Mouse (Mus musculus): ENCODE measurements around the gene Ctsa. TPM values are rescaled to one million over a fixed set of nuclear protein-coding genes. Genes with fewer than 3 reads are reported as not detected.
"Not testable (repeated sequence)": the region's sequence is repeated elsewhere in the genome, so short reads cannot be mapped to it uniquely, and the experiment has no call there.

Gene Ctsa
- polyA plus RNA-seq, 1 experiment from 2014 or later: 79.5 TPM

- WGBS: 75% methylated on average over 11 of the region's 11 CpGs
- Histone ChIP-seq H3K4me1 (ENCODE audit: control insufficient read depth, insufficient read depth, low read length) (peaks cover 12% of the 10 kb centered on the region), H3K4me3 (ENCODE audit: low read depth, low read length) (peak overlapping the region; percentile 97; the same call in 1 of the 2 replicates), H3K4me2 (ENCODE audit: low read length) (peak overlapping the region; percentile 95)
- not testable (repeated sequence) for H3K27ac ChIP-seq (ENCODE audit: low read depth, low read length); H3K27me3 ChIP-seq (replicated peaks; ENCODE audit: control insufficient read depth, insufficient read depth, low read length); ATAC-seq; H3K9ac ChIP-seq (ENCODE audit: low read length); DNase-seq (ENCODE audit: low spot score); H3K9me3 ChIP-seq (replicated peaks; ENCODE audit: control insufficient read depth, low read length); H3K36me3 ChIP-seq (ENCODE audit: control insufficient read depth, insufficient read depth, low read length)
Observed at GRCm38 (mm10) chr2:164877376-164878215, 44.9 kb downstream of the Ctsa start.

DNA sequence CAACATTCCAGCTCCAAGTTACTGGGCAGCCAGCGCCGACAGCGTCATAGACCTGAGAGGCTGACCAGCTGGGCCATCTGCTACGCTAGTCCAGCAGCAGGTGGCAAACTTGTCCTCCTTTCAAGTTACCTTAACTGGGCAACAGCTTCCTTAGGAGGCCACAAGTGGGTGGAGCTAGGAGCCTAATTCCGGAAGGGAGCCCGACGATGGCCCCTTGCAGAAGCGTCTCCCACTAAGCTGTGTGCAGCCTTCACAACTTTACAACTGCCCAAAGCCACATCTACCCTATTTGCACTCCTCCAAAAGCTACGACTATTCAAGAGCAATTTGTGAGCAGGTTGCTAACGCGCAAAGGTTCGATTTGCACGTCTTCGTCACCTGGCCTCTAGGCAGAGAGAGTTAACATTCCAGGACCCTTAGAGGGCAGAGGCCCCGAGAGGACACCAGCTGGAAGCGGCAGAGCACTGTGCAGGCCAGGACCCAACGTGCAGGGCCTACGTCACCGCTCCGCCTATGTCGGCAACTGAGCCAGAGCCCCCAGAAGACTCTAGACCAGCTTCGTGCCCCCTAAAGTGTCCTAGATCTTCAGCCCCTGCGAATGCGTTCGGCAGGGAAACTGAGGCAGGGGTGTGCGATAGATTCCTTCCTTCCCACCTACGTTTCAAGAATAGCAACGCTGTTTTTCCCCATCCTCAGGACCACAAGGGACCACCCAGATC is 46.0 kb downstream of the Ctsa start:
- H3K36me3 ChIP-seq (ENCODE audit: control insufficient read depth, insufficient read depth, low read length): peaks cover 10% of the 10 kb centered on the region
- peaks cover 12% of the 10 kb centered on the region for H3K4me1 ChIP-seq (ENCODE audit: control insufficient read depth, insufficient read depth, low read length)
- H3K27ac ChIP-seq (ENCODE audit: low read depth, low read length): peak overlapping the region; percentile 100
- H3K4me3 ChIP-seq (ENCODE audit: low read depth, low read length): peak overlapping the region; percentile 97
- H3K9ac ChIP-seq (ENCODE audit: low read length): peak overlapping the region; percentile 100
- DNase-seq (ENCODE audit: low spot score): peak; percentile 52
- 2% methylated on average over 28 of the region's 28 CpGs for WGBS
- no peaks in the 10 kb centered on the region for H3K9me3 ChIP-seq (replicated peaks; ENCODE audit: control insufficient read depth, low read length)
- H3K27me3 ChIP-seq (replicated peaks; ENCODE audit: control insufficient read depth, insufficient read depth, low read length): no peaks in the 10 kb centered on the region
- peak; percentile 44 for ATAC-seq
- H3K4me2 ChIP-seq (ENCODE audit: low read length): peak overlapping the region; percentile 95

GRCm38 (mm10) chr2:164879228-164879567 is 46.5 kb downstream of the Ctsa start, which contains the start of gene Pcif1:
Pcif1 (plus strand) TSS chr2:164879304.
- H3K9ac ChIP-seq (ENCODE audit: low read length): peak within 1 kb of the TSS; percentile 100
- WGBS: under 1% methylated on average over 28 of the region's 40 CpGs
- DNase-seq (ENCODE audit: low spot score): peak; percentile 94
- H3K27ac ChIP-seq (ENCODE audit: low read depth, low read length): peak within 1 kb of the TSS; percentile 100
- H3K4me2 ChIP-seq (ENCODE audit: low read length): peak within 1 kb of the TSS; percentile 95
- peak; percentile 90 for ATAC-seq
- H3K4me3 ChIP-seq (ENCODE audit: low read depth, low read length): peak within 1 kb of the TSS; percentile 97
- no peaks in the 10 kb centered on the region for H3K27me3 ChIP-seq (replicated peaks; ENCODE audit: control insufficient read depth, insufficient read depth, low read length)
- peaks cover 15% of the 10 kb centered on the region for H3K36me3 ChIP-seq (ENCODE audit: control insufficient read depth, insufficient read depth, low read length)
- no peaks in the 10 kb centered on the region for H3K9me3 ChIP-seq (replicated peaks; ENCODE audit: control insufficient read depth, low read length)
- H3K4me1 ChIP-seq (ENCODE audit: control insufficient read depth, insufficient read depth, low read length): peaks cover 12% of the 10 kb centered on the region

- WGBS: under 1% methylated on average over 38 of the region's 72 CpGs
Observed at GRCm38 (mm10) chr2:164879568-164880277, 47.0 kb downstream of the Ctsa start.

DNA sequence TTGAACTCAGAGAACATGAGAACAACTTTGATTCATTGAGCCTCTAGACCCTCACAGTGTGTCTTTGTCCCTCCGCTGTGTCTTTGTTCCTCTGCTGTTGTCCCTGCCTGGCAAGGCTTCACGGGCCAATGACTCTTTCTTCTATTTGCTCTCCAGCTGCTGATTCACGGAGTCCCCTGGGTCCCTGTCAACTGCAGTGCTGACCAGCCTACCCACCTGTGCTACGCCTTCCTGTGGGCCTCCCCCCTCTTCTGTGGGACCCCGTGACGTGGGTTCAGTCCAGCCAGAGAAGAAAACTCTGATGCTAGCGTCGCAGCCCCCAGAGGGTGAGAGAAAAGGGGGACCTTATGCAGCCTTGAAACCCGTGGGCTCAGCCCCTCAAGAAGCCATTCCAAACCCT is 49.9 kb downstream of the Ctsa start:
- 33% methylated on average over 9 of the region's 9 CpGs for WGBS
- Histone ChIP-seq H3K36me3 (ENCODE audit: control insufficient read depth, insufficient read depth, low read length) (peaks cover 50% of the 10 kb centered on the region), H3K4me2 (ENCODE audit: low read length) (no peak overlapping the region), H3K4me1 (ENCODE audit: control insufficient read depth, insufficient read depth, low read length) (peaks cover 14% of the 10 kb centered on the region), H3K9ac (ENCODE audit: low read length) (no peak overlapping the region), H3K9me3 (replicated peaks; ENCODE audit: control insufficient read depth, low read length) (no peaks in the 10 kb centered on the region), H3K4me3 (ENCODE audit: low read depth, low read length) (no peak overlapping the region), H3K27ac (ENCODE audit: low read depth, low read length) (no peak overlapping the region), H3K27me3 (replicated peaks; ENCODE audit: control insufficient read depth, insufficient read depth, low read length) (no peaks in the 10 kb centered on the region)
- ATAC-seq (no peak), DNase-seq (ENCODE audit: low spot score) (no peak)

More at GRCm38 (mm10) chr2:164879568-164880277, 47.0 kb downstream of the Ctsa start:
- peaks cover 12% of the 10 kb centered on the region for H3K4me1 ChIP-seq (ENCODE audit: control insufficient read depth, insufficient read depth, low read length)
- H3K9ac ChIP-seq (ENCODE audit: low read length): peak overlapping the region; percentile 100
- peak overlapping the region; percentile 100 for H3K27ac ChIP-seq (ENCODE audit: low read depth, low read length)
- H3K27me3 ChIP-seq (replicated peaks; ENCODE audit: control insufficient read depth, insufficient read depth, low read length): no peaks in the 10 kb centered on the region
- DNase-seq (ENCODE audit: low spot score) (peak; percentile 98), ATAC-seq (peak; percentile 92)
- H3K4me2 ChIP-seq (ENCODE audit: low read length): peak overlapping the region; percentile 95
- H3K36me3 ChIP-seq (ENCODE audit: control insufficient read depth, insufficient read depth, low read length): peaks cover 21% of the 10 kb centered on the region
- no peaks in the 10 kb centered on the region for H3K9me3 ChIP-seq (replicated peaks; ENCODE audit: control insufficient read depth, low read length)
- peak overlapping the region; percentile 97 for H3K4me3 ChIP-seq (ENCODE audit: low read depth, low read length)

GRCm38 (mm10) chr2:164885788-164886187 is 53.1 kb downstream of the Ctsa start:
- 44% methylated on average over 7 of the region's 7 CpGs for WGBS
- H3K9ac ChIP-seq (ENCODE audit: low read length): no peak overlapping the region
- no peak overlapping the region for H3K27ac ChIP-seq (ENCODE audit: low read depth, low read length)
- peaks cover 81% of the 10 kb centered on the region for H3K36me3 ChIP-seq (ENCODE audit: control insufficient read depth, insufficient read depth, low read length)
- DNase-seq (ENCODE audit: low spot score) (peak; percentile 74), ATAC-seq (no peak; the same call in 1 of the 2 replicates)
- H3K27me3 ChIP-seq (replicated peaks; ENCODE audit: control insufficient read depth, insufficient read depth, low read length): no peaks in the 10 kb centered on the region
- H3K4me2 ChIP-seq (ENCODE audit: low read length): no peak overlapping the region
- H3K4me1 ChIP-seq (ENCODE audit: control insufficient read depth, insufficient read depth, low read length): peaks cover 2% of the 10 kb centered on the region
- no peak overlapping the region for H3K4me3 ChIP-seq (ENCODE audit: low read depth, low read length)
- H3K9me3 ChIP-seq (replicated peaks; ENCODE audit: control insufficient read depth, low read length): no peaks in the 10 kb centered on the region

GRCm38 (mm10) chr2:164886617-164887016 is 53.9 kb downstream of the Ctsa start:
- ATAC-seq (no peak), DNase-seq (ENCODE audit: low spot score) (no peak)
- Histone ChIP-seq H3K27me3 (replicated peaks; ENCODE audit: control insufficient read depth, insufficient read depth, low read length) (no peaks in the 10 kb centered on the region), H3K27ac (ENCODE audit: low read depth, low read length) (no peak overlapping the region), H3K4me2 (ENCODE audit: low read length) (no peak overlapping the region), H3K4me1 (ENCODE audit: control insufficient read depth, insufficient read depth, low read length) (peaks cover 2% of the 10 kb centered on the region; the same call in 1 of the 2 replicates), H3K4me3 (ENCODE audit: low read depth, low read length) (no peak overlapping the region), H3K9me3 (replicated peaks; ENCODE audit: control insufficient read depth, low read length) (no peaks in the 10 kb centered on the region), H3K36me3 (ENCODE audit: control insufficient read depth, insufficient read depth, low read length) (peaks cover 90% of the 10 kb centered on the region), H3K9ac (ENCODE audit: low read length) (no peak overlapping the region)
- WGBS: 92% methylated on average over 10 of the region's 10 CpGs

DNA sequence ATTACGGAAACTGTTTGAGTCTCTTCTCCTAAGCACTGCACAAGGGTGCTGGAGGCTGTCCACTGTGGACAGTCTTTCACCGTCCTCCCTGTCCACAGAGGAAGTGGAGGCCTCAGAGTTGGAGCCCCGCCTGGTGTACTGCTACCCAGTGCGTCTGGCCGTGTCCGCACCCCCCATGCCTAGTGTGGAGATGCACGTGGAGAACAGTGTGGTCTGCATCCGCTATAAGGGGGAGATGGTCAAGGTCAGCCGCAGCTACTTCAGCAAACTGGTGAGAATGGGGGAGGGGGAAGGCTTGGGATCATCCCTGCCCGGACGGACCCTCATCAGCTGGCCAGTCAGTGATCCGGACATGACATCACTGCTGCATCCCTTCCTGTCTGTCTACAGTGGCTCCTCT is 56.3 kb downstream of the Ctsa start:
- Histone ChIP-seq H3K4me1 (ENCODE audit: control insufficient read depth, insufficient read depth, low read length) (peaks cover 2% of the 10 kb centered on the region; the same call in 1 of the 2 replicates), H3K4me2 (ENCODE audit: low read length) (no peak overlapping the region), H3K4me3 (ENCODE audit: low read depth, low read length) (no peak overlapping the region), H3K9me3 (replicated peaks; ENCODE audit: control insufficient read depth, low read length) (no peaks in the 10 kb centered on the region), H3K27me3 (replicated peaks; ENCODE audit: control insufficient read depth, insufficient read depth, low read length) (no peaks in the 10 kb centered on the region), H3K9ac (ENCODE audit: low read length) (no peak overlapping the region), H3K36me3 (ENCODE audit: control insufficient read depth, insufficient read depth, low read length) (peaks cover 100% of the 10 kb centered on the region), H3K27ac (ENCODE audit: low read depth, low read length) (no peak overlapping the region)
- WGBS: 90% methylated on average over 12 of the region's 12 CpGs
- no peak for DNase-seq (ENCODE audit: low spot score)
- no peak for ATAC-seq
